Mouse (Mus musculus) CD4-positive, CD25-positive, alpha-beta regulatory T cell, adult 4 months (primary cell): ENCODE results near the gene Eva1a. TPM values are rescaled to one million over a fixed set of nuclear protein-coding genes. Genes with fewer than 3 reads are reported as not detected.

Experiments used
- ATAC-seq: one replicate; pipeline ENCODE4 v1.8.0; 2017
- polyA plus RNA-seq, 2 experiments: library from polyadenylated mRNA; unstranded; fragments of 100-300 nt; shearing (Covaris generic); gene quantifications; one replicate each; pipeline ENCODE4 v1.2.1; 2017

Eva1a gene
- not detected for polyA plus RNA-seq

DNA sequence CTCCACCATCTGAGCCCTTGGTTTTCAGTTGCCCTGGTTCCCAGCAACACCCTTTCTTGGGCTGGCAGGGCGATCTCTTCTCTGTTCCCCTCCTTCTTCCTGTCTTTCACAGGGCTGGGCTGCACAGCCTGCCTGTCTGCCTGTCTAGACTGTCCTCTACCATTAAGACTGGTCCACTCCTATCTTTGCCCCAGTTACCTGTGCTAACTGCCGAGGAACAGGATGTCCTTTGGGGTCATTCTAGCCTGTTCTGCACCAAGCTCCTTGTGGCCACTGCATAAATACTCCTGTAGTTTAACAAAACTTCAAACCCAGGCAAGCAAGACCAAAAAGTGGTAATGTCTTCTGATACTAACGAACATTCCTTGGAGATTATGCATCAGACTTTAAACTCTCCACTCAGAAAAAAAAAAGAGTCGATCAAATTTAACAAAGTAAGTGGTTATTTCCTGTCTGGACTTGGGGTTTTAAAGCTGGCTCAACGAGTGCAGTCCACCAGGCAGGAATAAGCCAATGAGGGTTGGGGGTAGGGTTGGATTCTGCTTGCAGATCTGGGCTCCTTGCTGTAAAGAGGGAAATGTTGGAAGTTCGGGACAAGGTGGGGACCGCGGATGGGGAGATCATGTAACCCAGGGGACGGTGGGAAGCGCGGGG lies at the start of gene Eva1a:
TSS of gene Eva1a (plus strand) at position 210 of the 654 bp plus-strand sequence.
- no peak for ATAC-seq

DNA sequence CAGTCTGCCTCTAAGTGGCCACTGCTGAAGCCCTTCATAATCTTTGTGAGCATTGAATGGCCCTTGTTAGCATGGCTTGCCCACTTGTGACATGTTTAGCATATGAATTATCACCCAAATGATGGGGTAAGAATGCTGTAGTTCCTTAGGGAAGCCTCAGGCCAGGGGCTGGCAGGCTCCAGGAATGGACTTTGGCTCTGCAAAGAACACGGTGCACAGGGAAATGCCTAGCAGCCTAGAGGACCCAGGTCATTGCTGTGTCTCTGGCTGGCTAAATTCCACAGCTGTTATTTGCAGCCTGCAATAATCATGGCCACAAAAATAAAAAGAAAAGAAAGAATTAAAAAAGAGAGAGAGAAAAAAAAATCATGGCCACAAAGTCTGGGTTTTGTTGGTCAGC lies 28.5 kb upstream of the Eva1a start:
- ATAC-seq, result no peak

DNA sequence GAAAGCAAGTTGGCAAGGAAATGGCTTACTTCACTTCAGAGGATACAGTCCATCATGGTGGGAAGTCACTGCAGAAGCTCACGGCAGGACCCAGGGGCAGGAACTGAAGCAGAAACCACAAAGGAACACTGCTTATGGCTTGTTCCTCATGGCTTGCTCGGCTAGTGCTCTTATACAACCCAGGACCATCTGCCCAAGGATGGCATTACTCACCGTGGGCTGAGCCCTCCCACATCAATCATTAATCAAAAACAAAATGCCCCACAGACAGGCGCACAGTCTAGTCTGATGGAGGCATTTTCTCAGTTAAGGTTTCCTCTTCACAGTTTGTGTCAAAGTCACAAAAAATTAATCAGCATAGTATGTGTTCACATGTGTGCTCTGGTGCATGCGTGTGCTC lies 19.8 kb upstream of the Eva1a start:
- ATAC-seq, result no peak

DNA sequence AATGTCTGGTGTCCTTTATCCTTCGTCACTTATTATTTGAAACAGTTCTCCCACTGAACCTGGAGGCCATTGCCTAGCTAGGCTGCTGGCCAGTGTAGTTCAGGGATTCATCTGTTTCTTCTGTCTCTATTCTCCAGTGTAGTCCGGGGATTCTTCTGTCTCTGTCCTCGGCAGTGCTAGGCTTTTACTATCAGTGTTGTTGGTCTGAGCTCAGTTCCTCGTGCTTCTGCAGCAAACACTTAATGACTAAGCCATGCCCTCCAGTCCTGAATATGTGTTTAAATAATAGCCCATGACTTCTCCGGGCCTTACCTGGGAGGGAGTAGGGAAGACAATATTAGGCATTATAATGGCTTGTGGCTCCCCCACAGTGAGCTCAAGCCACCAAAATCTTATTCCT lies 19.3 kb upstream of the Eva1a start:
- ATAC-seq, result no peak

DNA sequence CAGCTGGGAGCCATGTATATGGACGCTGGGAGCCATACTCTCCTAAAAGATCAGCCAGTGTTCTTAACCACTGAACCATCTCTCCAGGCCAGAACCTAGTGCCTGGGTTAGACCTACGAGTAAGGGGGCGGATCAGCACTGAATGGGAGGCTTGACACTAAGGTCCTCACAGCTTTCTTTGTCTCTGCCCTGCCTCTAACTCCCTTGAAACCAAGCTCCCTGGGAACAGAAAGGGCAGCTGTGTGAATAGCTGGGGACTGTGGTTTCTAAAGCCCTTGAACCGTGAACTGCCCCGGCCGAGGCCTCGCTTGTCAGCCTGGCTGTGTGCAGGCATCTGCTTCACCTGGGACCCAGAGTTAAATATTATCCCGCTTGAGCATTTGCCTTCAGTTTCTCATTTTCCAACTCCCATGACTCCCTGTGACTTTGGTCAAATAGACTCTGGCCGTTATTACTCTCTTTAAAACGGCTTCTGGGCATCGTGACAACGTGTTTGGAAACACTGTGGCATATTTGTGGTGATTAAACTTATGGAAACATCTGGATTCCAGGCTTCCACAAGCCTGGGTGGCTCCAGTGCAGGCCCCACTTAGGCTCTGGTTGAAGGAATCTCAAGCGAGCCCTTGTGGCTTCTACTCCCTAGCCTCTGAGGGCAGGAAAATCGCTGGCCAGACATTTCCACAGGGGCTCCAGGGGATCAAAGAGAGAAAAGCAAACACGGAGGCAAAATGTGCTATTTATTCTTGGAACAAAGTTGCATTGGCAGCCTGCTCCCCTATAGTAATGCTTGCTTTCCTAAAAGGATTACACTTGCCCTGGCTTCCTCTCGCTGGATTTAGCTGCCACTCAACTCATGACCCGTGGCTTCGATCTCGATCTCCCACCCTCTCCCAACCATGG lies 11.0 kb upstream of the Eva1a start:
- ATAC-seq, result no peak

DNA sequence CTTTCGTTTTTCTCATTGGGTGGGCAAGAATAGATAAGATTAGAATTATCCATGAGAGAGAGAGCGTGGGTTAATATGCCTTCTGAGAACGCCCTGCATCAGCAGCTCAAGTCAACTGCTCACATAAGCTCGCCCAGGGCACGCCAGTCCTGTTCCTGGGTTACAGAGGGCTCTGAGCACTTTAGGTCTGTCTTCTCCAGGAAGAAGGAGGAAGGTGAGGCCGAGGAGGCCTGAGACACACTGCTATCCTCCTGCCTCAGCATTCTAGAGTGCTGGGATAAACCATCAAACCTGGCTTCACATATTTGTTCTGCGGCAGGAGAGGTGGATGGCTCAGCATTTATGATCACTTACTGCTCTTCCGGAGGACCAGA lies 10.3 kb upstream of the Eva1a start:
- no peak for ATAC-seq

DNA sequence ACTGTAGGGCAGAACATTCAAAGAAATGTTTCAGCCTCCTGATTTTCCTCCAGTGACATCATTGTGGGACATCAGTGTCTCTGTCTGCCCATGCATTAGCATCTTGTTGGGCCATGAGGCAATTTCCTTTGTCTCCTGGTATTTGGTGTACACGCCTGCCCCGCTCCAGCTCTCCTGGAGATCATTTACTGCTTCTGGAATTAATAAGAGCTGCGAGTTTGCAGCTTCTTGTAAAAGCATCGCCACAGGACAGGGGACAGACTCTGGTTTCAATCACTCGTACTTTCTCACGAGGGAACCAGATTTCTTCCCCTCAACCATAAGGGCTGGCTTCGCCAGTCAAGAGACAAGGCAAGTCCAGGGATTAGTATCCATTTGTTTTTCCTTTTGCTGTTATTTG lies 3.6 kb upstream of the Eva1a start:
- no peak for ATAC-seq

DNA sequence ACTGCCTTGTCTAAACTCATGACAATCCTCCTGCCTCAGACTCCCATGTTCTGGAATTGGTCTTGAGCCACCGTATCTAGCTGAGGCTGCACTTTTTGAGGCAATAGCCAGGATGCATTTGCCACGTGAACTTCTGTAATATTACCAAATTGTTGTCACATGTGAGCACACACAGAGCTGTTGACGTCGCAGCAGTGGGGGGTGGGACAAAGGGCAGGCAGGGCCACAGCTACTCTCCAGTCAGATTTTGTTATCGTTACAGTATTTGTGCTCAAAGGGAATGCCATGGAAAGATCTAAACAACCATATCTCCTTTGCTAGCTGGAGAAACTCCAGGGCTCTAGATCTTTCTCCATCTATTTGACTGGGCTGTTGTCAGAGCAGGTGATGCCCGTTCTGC lies 1.6 kb upstream of the Eva1a start:
- no peak for ATAC-seq

DNA sequence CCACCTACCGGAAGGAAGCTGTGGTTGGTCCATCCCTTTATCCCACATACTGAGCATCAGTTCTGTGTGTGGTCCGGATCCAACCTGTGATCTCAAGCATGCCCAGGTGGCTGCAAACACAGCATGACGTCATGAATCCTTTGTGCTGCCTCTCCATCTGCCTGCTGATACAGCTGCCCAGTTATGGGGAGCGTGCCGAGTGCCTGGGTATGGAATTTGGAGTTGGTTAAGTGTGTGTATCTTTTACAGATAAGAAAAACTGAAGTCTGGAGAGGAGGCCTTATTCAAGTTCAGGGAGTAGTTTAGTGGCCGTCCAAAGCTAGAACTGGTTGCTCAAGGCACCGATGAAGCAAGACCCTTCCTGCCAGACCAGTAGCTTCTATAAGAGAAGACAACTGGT lies 875 bp upstream of the Eva1a start:
- no peak for ATAC-seq

DNA sequence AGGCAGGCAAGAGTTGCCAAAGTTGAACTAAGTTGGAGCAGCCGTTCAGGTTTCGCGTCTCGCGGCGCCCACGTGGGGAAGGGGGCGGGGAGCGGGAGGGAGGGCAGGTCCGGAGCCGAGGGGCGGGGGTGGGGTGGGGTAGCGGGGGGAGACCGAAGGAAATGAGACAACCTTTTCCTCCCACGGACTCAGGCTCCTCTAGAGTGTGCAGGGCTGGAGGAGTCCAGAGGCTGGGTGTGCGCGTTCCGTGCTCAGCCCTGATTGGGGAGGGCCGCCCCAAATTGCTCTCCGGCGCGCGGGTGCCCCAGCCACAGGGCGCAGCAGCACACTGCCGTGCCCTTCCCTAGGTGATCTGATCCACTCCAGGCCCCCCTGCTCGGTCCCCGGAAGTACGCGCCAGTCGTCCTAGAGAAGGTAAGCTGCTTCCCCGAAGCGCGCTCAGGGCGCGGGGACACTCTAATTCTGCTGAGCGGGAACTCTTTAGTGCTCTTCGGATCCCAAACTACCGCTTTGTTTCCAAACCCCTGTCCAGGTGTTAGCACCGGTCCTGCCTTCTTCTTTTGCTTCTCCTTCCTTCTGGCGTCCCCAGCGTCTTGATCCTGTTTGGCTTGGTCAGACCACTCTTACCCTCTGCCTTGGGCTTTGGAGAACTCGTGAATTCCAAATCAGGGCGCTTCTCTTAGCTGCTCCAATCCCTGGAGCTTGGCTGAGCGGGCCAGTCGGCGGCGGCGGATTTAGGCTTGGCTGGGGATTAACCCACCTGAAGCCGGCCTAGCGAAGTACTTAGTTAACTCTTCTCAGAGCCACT lies 849 bp downstream of the Eva1a start:
- ATAC-seq, result no peak

DNA sequence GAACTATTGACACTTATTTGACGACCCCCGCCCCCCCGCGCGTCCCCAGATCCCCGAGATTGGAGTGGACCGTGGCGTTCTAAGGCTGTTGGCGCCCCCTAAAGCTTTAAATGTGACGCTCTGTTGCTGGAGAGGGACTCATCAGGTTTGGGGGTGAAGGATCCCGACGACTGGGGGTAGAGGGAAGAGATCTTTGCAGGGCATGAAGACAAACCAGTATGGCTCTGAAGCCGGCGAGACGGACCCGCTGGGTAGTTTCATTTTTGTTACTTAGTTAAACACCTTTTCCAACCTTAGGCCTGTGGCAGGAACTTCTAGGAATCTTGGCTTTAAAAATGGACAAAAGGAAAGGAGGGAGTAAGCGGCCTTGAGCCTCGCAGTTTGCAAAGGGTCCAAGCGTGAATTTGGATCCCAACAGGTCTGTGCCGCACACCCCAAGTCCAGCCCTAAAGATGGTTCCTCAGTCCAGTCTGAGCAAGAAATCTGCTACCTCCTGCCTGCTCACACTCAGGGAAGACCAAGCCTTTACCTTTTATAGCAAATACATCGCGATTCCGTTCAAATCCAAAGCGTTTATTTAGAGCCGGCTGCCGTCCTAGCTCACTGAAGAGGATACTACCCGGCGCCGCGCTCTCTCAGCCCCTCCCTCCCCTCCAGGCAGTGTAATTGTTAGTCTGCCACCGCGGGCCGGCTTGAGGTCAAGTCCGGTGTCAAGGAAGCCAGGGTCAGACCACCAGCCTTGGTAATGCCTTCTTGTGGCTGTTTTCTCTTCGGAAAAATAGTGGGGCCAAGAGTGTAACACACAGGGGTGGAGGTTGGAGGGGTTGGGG lies 1.7 kb downstream of the Eva1a start:
- ATAC-seq, result no peak

DNA sequence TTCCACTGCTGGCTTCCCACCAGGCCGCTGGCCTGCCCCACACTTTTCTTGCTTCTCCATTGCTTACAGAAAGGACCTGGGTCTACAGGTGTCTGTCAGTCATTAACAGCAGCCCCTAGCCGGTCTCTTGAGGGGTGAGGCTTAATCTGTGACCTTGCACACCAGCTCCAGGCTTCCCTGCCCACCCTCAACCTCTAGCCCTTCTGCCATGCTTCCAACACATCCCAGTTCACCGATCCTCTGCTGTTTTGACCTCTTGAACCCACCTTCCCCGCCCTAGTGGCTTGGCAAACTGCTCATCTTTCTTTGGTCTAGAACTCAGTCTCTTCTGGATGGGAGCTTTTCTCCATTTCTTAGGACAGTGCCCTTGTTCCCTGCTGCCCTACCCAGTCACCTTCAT lies 2.8 kb downstream of the Eva1a start:
- ATAC-seq, result no peak

DNA sequence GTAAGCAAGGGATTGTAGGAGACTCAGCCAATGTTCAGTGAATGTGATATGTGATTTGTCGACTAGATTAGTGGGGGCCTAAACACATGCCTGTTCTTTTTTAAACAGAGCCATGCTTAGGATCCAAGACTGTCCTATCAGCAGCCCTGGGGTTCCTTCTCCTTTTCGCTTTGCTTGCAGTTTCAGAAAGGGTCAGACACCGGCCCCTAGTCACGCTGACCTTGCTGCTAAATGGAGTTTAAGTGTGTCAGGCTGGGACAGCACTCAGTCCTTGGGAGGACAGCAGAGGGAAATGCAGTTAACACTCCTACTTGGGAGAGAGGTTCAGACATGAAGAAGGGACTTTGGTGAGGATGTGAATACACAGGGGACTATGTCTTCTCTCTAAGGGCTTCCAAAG lies 3.7 kb downstream of the Eva1a start:
- ATAC-seq, result no peak

DNA sequence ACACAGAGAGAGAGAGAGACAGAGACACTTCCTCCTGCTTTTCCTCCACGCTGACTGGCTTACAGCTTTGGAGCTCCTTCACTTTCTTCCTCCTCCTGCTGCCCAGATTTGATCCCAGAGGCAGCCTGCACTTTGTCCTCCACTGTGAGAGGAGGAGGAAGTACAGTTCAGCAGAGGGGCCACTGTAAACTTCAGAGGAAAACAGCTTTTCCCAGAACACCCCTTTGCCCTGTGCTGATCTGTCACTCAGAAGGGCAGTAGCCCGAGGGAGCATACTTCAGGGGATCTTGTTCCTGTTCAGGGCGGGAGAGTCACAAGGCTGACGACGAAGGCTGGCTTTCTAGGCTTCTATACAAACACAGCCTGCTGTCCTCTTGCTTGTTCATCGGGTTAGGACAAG lies 7.1 kb downstream of the Eva1a start:
- ATAC-seq, result no peak

DNA sequence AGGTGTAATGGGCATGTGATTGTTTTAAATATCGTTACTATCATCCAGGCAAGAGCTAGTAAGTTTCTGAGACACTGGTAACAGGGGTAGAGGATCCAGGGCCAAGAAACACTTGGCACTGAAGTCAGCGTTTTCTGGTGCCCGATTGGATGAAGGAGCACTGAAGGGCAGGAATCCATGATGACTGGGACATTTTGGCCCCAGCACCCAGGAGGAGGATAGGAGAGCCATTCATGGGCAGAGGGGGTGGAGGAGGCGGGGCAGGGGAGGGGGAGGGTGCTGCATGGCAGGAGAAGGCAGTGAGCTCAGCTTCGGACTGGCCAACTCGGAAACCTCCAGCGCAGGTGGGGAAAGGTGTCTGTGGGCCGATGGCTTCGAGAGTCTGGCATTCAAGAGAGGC lies 9.4 kb downstream of the Eva1a start:
- ATAC-seq, result no peak

DNA sequence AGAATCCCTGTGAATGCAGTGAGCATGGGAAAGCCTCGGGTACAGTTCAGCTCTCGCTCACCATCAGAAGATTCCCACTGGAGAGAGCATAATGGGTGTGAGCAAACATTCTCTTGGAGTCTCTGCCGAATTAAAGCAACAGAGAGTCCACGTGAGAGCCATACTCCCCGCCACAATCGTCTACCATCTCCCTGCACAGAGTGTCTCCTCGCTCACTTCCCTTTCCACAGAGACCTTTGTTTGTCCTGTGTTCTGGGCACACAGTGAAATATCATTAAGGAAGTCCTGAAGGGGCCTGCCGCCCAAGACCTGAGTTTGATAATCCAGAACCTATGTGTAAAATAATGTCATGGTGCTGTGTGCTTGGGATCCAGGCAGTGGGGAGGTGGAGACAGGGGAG lies 10.7 kb downstream of the Eva1a start:
- no peak for ATAC-seq

DNA sequence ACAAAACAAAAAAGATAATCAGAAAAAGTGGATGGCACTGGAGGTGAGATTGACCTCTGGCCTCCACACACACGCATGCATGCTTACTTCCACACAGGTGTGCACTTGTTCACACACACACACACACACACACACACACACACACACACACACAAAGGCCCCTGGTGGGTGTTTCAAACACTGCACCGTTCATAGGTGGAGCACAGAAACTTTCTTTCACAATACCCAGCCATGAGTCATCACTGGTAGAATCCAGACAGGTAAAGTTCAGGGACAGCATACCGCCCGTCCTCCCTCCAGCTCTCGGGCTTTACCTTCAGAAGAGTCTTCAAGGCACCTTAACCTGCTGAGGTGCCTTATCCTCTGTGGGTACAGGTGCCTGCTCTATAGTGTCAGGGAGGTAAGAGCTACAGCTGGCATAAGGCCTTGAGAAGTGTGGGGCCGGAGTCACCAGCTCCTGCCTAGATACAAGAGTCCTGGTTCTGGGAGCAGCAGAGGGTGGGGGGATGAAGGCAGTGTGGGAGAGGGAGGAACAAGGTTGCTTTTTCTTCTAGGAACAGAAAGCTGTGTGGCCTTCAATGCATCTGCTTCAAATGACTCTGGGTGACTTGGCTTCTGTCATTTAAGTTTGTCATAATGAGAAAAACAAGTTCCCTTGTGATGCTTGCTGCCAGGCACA lies 11.3 kb downstream of the Eva1a start:
- ATAC-seq, result no peak

DNA sequence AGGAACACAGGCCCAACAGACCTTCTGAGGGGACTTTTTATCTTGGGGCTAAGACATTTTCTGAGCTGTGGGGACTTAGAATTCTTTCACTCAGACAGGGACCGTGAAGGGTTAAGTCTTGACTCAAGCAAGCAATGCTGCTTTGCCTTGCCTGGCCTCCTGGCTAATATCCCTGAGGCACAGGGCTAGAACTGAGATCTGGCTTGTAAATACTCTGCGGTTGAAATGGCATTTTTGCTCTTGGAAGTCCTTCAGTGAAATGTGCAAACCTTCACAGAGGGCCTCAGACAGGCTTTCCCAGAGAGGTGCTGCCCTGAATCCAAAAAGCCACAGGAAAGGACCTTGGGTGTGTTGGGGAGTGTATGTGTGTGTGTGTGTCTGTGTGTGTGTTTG lies 11.9 kb downstream of the Eva1a start:
- no peak for ATAC-seq

DNA sequence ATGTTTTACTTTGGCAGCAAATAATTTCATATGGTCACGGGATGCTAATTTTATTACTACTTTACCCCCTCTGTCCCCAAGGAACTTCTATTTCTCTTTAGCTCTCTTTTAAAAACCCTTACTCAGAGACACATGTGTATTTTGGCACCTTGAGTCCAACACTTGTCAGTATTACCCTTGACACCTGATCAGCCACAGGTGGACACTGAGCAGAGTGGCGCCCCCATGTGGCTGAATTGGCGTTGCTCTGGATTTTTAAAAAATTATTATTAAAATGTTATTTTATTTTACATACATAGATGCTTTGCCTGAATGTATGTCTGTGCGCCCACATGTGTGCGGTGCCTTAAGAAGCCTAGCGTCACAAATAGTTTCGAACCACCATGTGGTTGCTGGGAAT lies 14.0 kb downstream of the Eva1a start:
- no peak for ATAC-seq

DNA sequence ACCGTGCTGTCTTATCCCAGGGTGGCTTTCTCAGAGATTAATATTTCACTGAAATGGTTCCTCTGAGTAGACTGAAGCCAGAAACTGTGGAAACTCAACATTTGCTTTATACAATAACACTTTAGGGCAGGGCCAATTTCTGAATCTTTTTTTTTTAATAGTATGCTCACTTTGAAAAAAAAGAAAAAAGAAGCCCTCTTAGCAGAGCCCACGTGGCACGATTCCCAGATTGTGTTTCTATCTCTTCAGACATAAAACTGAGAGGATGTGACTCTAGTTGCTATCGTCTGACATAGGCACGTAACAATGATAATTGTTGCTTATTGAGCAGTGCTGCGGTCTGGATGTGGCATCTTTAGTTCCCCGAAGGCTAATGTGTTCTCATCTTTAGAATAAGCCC lies 19.1 kb downstream of the Eva1a start:
- ATAC-seq, result no peak

DNA sequence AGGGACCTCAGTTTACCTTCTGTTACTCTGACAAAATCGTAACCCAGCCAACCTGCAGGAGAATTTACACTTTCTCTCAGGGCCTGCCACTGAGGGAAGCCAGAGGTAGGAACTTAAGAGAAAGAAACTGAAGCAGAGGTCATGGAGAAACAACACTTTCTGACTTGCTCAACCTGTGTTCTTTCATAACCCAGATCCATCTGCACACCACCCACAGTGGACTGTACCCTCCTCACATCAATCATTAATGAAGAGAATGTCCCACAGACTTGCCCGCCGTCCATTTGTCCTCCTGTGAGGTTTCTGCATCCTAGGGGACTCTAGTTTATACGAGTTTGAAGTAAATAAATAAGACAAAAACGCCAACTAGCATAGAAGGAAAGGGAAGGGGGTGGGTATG lies 24.4 kb downstream of the Eva1a start:
- ATAC-seq, result no peak

DNA sequence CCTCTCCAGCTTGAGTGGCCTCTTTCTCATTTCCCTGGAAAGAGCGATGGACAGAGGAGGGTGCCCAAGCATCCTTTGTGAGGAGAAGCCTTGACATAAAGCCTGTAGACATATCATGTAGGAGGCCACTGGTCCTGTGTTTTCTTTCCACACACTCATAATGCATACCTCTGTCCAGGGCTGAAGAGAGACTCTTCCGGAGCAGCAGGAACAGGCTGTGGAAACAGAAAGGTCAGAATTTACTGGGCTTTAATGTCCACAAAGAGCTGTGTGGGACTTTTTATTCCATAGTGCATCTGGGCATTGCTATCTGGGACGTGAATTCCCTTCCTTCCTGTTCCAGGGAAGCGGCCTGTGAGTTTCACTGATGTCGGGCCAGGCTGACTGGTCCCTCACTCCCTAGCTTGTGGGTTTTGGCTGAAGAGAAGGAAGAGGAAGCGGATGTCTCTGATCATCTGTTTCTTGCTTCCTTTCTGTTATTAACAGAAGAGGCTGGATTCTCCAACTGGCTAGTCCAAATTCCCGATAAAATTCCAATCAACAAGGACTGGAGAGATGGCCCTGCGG lies 25.8 kb downstream of the Eva1a start:
- ATAC-seq, result no peak
